Mouse (Mus musculus) adrenal gland, adult 18-20 months (tissue): ENCODE data around the gene Pla2g15. TPM values are rescaled to one million over a fixed set of nuclear protein-coding genes. Genes with fewer than 3 reads are reported as not detected.
"Not testable (repeated sequence)": the region's sequence is repeated elsewhere in the genome, so short reads cannot be mapped to it uniquely, and the experiment has no call there.

Experiments
- DNase-seq, 2 experiments: peaks; one replicate each; pipeline ENCODE4 v3.0.0; 2021 to 2022; ENCODE audit warnings: low spot score in 2 of 2
- total RNA-seq, 2 experiments: library from RNA; stranded (reverse); gene quantifications; 1 replicate in 1 of 2; 2 replicates in 1 of 2; pipeline ENCODE4 v1.2.3; 2021

Gene Pla2g15
- total RNA-seq, 2 experiments from 2014 or later: 19.8 to 28.8 TPM

DNA sequence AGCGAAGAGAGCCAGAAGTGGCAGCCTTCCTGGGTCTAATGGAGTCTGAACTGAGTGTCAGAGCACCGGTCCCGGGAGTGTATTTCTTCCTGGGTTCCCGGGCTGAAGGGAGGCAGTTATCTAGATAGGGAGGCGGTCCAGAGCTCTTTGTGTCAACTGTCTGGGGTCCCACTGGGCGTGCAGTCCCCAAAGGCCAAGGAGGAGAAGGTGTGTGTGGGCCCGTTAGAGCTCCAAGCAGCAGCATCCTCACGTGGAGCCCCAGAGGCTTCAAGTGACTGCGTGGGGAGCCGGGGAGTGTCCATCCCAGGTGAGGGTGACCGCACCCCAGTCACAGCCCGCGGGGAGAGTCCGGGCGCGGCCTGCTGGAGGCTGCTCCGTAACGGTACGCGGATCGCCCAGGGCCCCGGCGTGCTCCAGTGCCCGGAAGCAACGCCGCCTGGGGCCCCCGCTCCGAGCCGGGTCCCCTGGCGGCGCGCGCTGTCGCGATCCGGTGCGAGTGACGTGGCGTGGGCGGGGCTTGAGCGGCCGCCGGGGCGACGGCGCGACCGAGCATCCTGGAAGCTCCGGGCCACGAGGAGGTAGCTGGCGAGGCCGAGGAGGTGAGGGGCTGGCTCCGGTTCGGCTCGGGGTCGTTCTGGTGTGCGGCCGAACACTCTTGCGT, 18.3 kb downstream of the Pla2g15 start, which contains the start of gene Slc7a6:
Gene Slc7a6 (plus strand): TSS at position 502 of the 661 bp plus-strand sequence.
- DNase-seq: peak; percentile 88 to 91

DNA sequence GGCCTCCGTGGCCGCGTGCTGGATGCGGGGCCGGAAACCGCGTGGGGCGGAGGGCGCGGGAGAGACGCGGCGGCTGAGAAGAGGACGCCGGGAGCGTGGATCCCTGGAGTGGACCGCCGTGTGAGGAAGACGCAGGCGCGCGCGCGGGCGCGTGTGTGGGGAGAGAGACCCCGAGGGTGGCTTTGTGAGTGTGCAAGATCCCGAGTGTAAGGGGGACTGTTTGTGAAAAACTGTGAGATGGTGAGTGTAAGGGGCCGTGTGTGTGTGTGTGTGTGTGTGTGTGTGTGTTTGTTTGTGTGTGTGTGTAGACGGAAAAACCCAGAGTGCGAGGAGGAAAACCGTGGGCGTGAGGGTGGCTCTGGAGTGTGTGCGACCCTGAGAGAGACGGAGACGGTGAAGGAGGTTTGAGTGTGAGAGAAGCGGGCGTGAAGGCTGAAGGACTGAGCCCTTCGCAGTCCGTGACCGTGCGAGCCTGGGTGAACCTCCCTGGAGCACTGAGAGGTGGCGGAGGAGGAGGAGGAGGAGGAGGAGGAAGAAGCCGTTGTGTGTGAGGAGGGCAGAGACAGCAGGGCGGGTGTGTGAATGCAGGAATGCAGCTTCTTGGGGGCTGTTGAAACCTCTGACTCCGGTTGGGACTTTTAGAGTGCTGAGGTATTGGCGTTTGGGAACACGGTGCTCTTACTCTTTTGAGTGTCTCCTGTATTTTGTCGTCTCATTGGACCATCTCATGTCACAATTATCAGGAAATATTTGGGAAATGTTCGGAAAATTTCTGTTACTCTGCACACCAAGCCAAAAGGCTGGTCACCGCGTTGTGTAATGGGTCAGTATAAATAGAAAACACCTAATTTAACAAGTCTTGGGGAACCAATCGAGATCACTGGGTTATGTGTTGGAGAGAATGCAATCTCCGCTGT, 19.1 kb downstream of the Pla2g15 start:
- DNase-seq: peak; percentile 39 to 41

DNA sequence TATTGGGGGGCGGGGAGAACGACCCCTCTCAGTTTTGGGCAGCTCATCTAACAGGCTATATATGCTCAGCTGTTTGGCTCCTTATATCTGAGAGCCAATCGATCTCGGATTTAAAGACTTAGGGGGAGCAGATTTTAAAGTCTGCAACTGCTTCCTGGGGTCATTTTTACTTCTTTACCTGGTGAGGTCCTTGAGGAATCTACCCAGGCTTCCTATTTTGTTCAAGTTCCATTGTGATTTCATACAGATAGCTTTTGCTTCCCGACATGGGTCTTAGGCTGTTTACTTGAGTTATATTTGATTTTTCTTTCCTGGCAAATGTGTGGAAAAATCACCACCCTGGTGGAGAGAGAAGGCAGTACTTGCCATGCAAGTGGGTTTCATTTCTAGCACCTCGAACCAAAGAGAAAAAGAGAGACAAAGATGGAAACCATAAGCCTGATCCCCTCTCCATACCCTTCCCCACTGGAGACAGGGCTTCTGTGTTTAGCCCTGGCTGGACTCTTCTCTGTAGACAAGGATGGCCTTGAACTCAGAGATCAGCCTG, 19.8 kb downstream of the Pla2g15 start:
- no peak for DNase-seq

DNA sequence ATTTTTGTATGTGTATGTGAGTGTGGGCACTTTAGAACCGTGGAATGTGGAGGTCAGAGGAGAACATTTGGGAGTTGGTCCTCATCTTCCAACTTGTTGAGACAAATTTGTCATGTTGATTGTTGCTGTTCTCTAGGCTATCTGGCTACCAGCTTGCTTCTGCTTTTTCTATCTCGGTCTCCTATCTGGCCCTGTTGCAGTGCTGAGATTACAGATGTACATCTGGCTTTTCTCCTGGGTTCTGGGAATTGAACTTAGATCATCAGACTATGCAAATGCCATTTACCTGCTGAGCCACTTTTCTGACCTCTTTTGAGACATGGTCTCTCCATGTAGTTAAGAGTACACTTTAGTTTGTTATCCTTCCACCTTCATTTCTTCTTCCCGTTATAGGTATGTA, 23.4 kb downstream of the Pla2g15 start:
- no peak for DNase-seq

DNA sequence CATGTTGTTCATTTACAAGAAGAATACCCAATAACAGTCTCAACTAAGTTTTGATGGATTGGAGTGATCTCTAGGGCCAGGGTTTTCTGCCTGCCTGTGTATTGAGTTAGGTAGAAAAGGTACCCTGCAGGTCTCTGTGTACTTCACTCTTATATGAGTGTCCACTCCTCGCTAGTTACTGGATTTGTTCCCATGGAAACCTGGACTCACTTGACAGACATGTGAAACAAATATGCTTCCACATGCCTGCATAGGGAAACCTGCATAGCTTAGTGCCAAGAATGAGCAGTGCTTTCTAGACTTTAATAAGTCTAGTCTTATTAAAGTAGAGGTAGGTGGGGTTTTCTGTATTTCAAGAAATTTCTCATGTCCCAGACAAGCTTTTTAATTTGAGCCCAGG, 26.7 kb downstream of the Pla2g15 start:
- DNase-seq: no peak

DNA sequence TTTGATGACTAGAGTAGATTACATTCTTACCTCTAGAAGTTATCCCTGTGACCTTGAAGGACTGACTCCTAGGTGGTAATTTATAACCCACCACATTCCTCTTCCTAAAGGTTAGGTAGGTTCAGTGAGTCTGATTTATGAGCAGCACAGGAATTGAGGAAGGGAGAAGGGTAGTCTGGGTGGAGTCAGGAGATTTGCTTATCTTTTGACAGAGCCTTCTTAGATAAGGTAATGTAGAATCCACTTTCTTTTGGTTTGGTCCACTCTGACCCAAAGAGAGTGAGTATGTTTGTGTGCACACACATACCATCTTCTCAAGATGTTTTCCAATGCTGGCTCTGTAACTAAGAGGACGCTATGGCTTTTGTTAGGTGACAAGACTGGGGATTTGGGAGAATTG, 27.4 kb downstream of the Pla2g15 start:
- DNase-seq: no peak

DNA sequence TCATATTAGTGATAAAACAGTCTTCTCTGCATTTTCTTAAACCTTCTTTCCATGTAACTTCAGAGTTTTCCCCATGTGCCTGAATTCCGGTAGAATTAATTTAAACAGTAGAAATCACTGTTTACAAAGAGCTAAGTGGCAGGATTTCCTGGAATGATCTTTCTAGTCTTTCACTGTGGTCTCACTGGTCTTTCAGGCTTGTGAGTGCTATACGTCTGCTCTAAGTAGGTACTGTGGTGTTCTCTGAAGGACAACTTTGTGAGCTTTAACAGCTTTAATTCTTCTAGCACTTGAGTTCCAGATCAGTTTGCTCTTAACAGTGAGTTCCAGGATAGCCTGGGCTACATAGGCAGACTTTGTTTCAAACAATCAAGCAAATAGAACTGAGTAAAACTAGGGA, 28.2 kb downstream of the Pla2g15 start:
- DNase-seq: no peak

DNA sequence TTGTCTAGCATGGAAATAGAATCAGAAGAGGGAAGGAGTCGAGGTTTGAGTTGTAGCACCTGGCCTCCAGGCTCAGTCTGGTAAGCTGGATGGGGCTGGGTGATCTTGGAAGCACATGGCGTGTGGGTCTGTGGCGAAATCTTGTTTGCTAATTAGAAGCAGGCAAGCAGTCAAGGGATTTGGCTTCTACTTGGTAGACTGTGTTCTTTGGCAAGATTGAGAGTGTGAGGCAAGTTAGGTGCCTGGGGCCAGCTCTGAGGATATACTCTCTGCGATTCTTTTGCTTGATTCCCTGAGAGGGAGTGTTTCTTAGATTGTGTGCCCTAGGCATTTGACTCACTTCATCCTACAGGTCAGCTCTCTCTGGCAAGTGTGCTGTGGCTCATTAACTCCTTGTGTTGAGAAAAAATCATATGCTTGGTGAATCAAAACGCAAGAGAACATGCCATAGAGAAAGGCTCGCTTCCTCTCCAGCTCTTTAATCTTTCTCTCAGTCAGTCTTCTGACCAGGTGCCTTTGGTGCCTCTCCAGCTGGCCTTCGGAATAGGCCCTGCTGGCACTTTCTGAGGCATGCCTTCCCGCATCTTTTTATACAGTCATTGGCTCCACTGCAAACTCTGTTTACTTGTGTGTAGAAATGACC, 35.5 kb downstream of the Pla2g15 start:
- DNase-seq: no peak

DNA sequence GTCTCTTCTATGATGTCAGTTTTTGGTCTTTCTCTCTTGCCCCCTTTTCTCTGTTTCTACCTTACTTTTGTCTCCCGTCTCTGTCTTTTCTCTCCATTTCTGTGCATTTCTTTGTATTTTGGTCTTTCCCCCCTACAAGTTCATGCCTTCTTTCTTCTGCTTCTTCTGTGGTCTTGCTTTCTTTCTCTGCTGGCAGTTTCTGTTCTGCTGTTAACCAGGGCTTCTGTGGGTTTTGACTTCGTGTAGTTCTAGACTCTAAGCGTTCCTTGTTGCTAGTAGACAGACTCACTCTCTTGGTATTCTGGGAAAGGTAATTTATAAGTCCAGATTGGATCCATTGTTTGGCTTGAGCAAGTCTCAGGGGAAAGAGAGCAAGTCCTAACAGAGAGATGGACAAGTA, 36.2 kb downstream of the Pla2g15 start:
- no peak for DNase-seq

DNA sequence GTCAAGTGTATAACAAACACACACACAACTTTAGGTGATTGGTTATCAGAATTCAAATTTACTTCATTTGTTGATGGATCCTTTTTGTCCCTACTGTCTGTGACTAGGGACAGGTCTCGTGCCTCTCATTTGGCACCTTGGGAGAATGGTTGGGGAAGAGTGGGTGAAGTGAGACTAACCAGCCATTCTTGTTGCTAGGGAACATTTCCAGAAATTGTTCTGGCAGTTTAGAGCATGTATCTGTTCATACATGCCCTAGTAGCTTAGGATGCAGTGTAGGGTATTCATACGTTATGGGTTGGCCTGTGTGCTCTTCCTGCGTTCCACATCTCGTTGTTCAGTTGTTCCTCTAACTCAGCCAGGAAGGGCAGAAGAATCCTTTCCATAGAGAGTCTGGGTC, 39.0 kb downstream of the Pla2g15 start:
- DNase-seq: no peak

DNA sequence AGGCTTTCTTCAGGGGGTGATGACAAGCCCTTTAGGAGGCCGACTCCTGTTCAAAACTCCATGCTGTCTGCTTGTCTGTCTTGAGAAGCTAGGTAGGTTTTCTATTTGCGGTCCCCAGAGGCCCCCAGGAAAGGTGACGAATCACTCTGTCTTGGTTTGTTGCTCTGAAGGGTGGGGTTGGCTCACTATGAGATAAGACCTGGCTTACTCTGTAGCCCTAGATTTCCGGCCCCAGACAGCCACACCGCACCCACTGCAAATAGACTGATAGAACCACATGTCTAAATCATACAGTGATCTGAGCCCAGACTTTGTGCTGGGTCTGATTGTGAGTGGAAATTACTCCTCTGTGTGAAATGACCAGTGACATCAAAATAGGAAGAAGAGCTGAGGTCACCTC, 41.4 kb downstream of the Pla2g15 start:
- no peak for DNase-seq

DNA sequence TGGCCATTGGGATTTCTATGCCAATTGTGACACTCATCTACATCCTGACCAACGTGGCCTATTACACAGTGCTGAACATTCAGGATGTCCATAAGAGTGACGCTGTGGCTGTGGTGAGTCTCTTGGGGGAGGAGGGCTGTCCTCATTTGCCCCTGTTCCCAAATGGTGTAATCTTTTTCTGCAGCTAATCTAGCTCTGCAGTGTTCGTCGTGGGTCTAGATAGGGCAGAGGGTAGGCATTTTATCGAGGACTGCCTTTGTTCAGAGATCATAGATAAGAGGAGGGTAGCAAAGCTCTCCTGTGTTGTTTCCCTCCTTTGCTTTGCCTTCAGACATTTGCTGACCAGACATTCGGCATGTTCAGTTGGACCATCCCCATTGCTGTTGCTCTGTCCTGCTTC, 43.0 kb downstream of the Pla2g15 start:
- no peak for DNase-seq

DNA sequence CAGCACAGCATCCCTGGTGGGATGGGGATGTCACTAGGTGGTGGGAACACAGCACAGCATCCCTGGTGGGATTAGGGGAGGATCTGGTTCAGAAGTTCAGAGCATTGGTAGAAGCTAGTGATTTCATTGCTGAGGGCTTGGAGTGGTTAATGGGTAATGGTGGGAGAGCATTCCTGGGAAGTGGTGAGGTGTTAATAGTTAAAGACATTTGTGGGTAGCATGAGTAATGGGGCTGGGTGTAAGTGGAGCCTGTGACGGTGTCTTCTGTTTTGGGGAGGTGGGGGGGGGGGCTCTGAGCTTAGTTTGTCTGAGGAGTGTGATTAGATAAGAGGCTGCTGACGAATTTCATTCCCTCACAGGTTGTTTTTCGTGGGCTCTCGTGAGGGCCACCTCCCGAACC, 43.9 kb downstream of the Pla2g15 start:
- no peak for DNase-seq

DNA sequence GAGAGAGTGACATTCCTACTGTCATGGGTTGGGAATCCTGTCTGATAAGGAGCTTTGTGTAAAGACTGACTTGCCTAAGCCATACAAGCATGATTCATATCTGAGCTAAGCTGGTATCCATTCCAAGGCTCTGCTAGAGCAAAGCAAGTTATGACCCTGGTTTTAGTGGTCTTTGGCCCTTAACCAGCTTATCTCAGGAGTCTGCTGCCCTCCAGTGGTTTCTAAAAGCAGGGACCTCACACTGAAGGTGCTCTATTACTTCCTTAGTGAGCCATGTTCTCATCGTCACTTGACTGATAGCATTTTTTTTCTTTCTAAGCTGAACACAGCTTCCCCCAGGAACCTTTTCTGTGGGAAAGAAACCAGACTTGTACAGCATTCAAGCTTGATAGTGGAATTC, 48.5 kb downstream of the Pla2g15 start:
- peak in 1 of 2 experiments; percentile 42 for DNase-seq

DNA sequence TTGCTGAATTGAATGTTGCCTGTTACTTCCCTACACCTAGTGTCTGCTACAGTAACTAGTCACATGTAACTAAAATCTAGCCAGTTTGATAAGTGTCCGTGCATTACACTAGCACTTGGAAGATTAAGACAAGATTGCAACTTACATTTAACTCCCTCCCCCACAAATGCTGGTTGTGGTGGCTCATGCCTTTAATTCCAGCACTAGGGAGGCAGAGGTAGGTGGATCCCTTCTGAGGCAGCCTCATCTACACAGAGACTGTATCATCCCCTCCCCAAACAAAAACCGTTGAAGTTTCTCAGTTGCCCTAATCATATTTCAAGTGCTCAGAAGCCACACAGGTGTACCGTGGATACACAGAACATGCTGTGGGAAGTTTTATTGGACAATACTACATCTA, 49.4 kb downstream of the Pla2g15 start:
- DNase-seq: not testable (repeated sequence)

DNA sequence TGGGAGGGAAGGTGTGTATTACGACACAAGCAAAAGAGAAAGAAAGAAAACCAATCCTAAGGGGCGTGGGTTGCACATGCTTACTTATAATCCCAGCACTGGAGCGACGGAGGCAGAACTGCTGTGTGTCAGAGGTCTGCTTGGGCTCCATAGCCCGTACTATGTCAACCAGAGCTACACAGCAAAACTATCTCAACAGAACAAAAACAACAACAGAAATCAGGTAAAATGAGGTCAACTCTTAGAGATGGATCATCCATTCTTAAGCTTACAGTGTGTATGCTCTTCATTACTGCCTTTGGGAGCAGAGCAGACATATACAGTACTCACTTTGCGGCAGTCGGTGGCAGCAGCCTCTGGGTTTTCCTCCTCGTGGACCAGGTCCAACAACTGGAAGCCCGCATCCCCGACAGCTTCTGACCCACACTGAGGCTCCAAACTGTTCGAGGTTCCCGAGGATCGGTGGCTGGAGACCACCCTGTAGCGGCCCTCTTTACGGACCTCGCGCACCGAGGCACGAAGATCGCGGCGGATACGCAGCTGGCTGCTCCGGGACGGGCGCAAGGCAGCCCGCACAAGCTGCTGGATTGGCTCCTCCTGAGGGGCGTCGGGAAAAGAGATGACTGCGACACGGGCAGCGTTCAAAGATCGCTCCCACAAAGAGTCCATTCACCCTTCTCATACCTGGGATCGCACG, 60.0 kb downstream of the Pla2g15 start:
- no peak for DNase-seq

DNA sequence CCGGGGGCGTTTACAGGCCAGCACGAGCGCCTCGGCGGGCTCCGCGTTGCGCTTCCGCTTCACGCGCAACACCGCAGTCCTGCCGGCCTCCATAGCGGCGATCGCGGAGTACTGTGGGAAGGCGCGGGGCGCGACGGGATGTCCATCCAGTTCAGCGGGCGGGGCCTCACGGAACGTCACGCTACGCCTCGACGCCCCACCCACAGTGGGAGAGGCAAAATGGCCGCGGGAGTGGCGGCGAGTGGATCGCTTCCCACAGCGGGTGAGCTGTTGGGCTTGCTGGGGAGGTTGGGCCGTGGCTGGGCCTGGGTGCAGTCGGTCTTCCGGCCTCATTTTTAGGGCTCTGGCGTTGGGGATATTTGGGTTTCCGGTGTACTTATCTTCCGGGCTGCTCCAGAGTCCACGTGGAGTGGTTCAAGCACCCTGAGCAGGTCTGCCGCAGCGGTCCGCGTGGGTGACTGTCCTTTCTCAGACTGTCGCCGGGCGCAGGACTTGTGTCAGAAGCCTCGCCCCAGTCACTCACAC, 60.7 kb downstream of the Pla2g15 start, which contains the start of the genes Slc7a6os and Prmt7:
Gene Slc7a6os (minus strand): TSS at position 115 of the 525 bp plus-strand sequence.
Gene Prmt7 (plus strand): TSS at position 116 of the 525 bp plus-strand sequence.
- peak; percentile 97 for DNase-seq

DNA sequence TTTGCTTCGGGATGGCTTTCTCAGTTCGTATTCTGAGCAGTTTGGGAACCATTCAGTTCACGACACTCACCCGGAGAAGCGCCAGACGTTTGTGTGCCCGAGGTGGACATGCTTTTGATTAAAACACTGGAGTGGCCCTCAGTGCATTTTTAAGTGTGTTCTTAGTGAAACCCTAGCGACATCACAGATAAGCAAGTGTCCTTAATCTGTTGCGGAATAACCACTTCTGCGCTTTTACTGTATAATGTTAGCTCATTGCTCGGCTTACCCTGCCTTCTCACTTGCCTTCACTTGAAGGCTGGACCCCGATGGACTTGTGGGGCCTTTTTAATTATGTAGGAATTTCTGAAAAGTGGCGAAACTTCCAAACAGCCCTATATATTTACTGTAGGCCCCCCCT, 61.2 kb downstream of the Pla2g15 start:
- DNase-seq: no peak

DNA sequence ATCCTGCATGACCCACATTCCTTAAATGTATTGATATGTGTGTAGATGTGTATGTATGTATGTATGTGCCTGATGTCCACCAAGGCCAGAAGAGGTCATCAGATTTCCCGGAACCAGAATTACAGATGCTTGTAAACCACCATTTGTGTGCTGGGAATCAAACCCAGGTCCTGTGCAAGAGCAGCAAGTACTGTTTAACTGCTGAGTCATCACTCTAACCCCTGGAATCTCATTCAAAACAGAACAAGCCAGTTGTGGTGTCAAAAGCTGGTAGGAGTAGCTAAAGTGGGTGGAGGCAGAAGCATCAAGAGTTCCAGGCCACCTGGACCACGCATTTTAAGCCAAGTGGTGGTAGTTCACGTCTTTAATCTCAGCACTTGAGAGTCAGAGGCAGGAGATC, 63.8 kb downstream of the Pla2g15 start:
- DNase-seq: no peak
